Mouse (Mus musculus) small intestine, adult 2 months (tissue): ENCODE results near the gene Msi2.

ENCODE experiments used
- CTCF ChIP-seq: fragments of 200-500 bp; IDR thresholded peaks from 2 replicates; pipeline ENCODE4 v1.5.1; 2012; ENCODE audit warnings: low read depth, mild to moderate bottlenecking, control low read depth, inconsistent platforms, low read length, moderate library complexity, mixed read lengths; ENCODE audit not compliant: insufficient replicate concordance, insufficient read length; ENCODE audit errors: extremely low read depth
- POLR2A ChIP-seq: fragments of 200-500 bp; IDR thresholded peaks from 2 replicates; pipeline ENCODE4 v1.6.1; 2012; ENCODE audit warnings: low read depth, mild to moderate bottlenecking, control low read depth, inconsistent platforms, low read length, moderate library complexity

- no peak for TF ChIP-seq POLR2A
- TF ChIP-seq CTCF: no peak
Observed at GRCm38 (mm10) chr11:88313512-88313911, 404.8 kb downstream of the Msi2 start.
